Mouse (Mus musculus) spleen, adult 2 months (tissue): ENCODE results near the gene Tbck. TPM values are rescaled to one million over a fixed set of nuclear protein-coding genes. Genes with fewer than 3 reads are reported as not detected.

Experiments used
- DNase-seq, 2 experiments: peaks; one replicate each; pipeline versions ENCODE4 v3.0.0 to v3.0.0-alpha.2; 2012 to 2021; ENCODE audit warnings: low spot score in 2 of 2, low read depth in 1 of 2
- H3K27ac ChIP-seq: fragments of 200-500 bp; 2 replicates; pipeline ENCODE4 v1.5.1; 2012; ENCODE audit warnings: low read length, inconsistent platforms; ENCODE audit not compliant: insufficient read depth
- H3K27me3 ChIP-seq: fragments of 200-500 bp; 2 replicates; pipeline ENCODE4 v1.6.1; 2012; ENCODE audit warnings: mild to moderate bottlenecking, moderate library complexity, low read length, inconsistent platforms; ENCODE audit not compliant: control insufficient read depth, insufficient read depth
- H3K36me3 ChIP-seq: fragments of 200-500 bp; 2 replicates; pipeline ENCODE4 v1.6.1; 2012; ENCODE audit warnings: mild to moderate bottlenecking, low read length, inconsistent platforms; ENCODE audit not compliant: control insufficient read depth, insufficient read depth
- H3K4me1 ChIP-seq: fragments of 200-500 bp; 2 replicates; pipeline ENCODE4 v1.6.1; 2011; ENCODE audit warnings: inconsistent platforms; ENCODE audit not compliant: control insufficient read depth, insufficient read depth, insufficient read length
- H3K4me3 ChIP-seq: fragments of 200-500 bp; 2 replicates; pipeline ENCODE4 v1.5.1; 2011; ENCODE audit warnings: mild to moderate bottlenecking, inconsistent platforms; ENCODE audit not compliant: insufficient read depth, insufficient read length; ENCODE audit errors: extremely low read depth
- CTCF ChIP-seq: fragments of 200-500 bp; IDR thresholded peaks from 2 replicates; pipeline ENCODE4 v1.5.1; 2011; ENCODE audit warnings: mild to moderate bottlenecking, inconsistent platforms; ENCODE audit not compliant: insufficient read depth, insufficient read length, insufficient replicate concordance; ENCODE audit errors: extremely low read depth
- POLR2A ChIP-seq: fragments of 200-500 bp; IDR thresholded peaks from 2 replicates; pipeline ENCODE4 v1.6.1; 2011; ENCODE audit warnings: low read depth, low read length, inconsistent platforms
- WGBS: fragments of 180-500 bp; shearing (Covaris S2); methylation state at CpG from one replicate; pipeline ENCODE4 v1.1.7; 2018; 5-methylcytosine and 5-hydroxymethylcytosine counted together
- polyA plus RNA-seq: library from polyadenylated mRNA; depleted of rRNA; stranded (reverse); fragments of >200 nt; gene quantifications from 2 replicates; pipeline ENCODE4 v1.2.3, GENCODE M21; 2012; rRNA removed

Gene Tbck
- polyA plus RNA-seq, 1 experiment, result 2.8 TPM

- Histone ChIP-seq H3K27ac (no peak overlapping the region), H3K4me3 (no peak overlapping the region), H3K4me1 (no peaks in the 10 kb centered on the region), H3K36me3 (no peaks in the 10 kb centered on the region), H3K27me3 (no peaks in the 10 kb centered on the region)
- TF ChIP-seq CTCF, result no peak
- TF ChIP-seq POLR2A, result no peak
- no peak for DNase-seq
- 85% methylated on average over 10 of the region's 10 CpGs for WGBS
These were observed 193.2 kb downstream of the Tbck start for GRCm38 (mm10) chr3:132876933-132877676.

- no peaks in the 10 kb centered on the region for H3K36me3 ChIP-seq
- no peak overlapping the region for H3K27ac ChIP-seq
- no peaks in the 10 kb centered on the region for H3K27me3 ChIP-seq
- TF ChIP-seq CTCF (no peak), POLR2A (no peak)
- H3K4me1 ChIP-seq, result no peaks in the 10 kb centered on the region
- 89% methylated on average over 3 of the region's 3 CpGs for WGBS
- H3K4me3 ChIP-seq, result no peak overlapping the region
- DNase-seq, result no peak
These were observed 196.4 kb downstream of the Tbck start for GRCm38 (mm10) chr3:132880361-132880760.

- Histone ChIP-seq H3K27ac (no peak overlapping the region), H3K36me3 (no peaks in the 10 kb centered on the region), H3K4me3 (no peak overlapping the region), H3K4me1 (no peaks in the 10 kb centered on the region), H3K27me3 (no peaks in the 10 kb centered on the region)
- DNase-seq, result no peak
- TF ChIP-seq CTCF (no peak), POLR2A (no peak)
- 93% methylated on average over 9 of the region's 9 CpGs for WGBS
These were observed 196.9 kb downstream of the Tbck start for GRCm38 (mm10) chr3:132880826-132881225.

GRCm38 (mm10) chr3:132883256-132883655, 199.3 kb downstream of the Tbck start:
- H3K4me3 ChIP-seq, result no peak overlapping the region
- H3K27me3 ChIP-seq, result no peaks in the 10 kb centered on the region
- no peaks in the 10 kb centered on the region for H3K4me1 ChIP-seq
- no peak overlapping the region for H3K27ac ChIP-seq
- 92% methylated on average over 9 of the region's 9 CpGs for WGBS
- TF ChIP-seq CTCF, result no peak
- no peak for TF ChIP-seq POLR2A
- no peaks in the 10 kb centered on the region for H3K36me3 ChIP-seq
- no peak for DNase-seq

- H3K27me3 ChIP-seq, result no peaks in the 10 kb centered on the region
- no peaks in the 10 kb centered on the region for H3K4me1 ChIP-seq
- 95% methylated on average over 10 of the region's 10 CpGs for WGBS
- H3K4me3 ChIP-seq, result no peak overlapping the region
- TF ChIP-seq POLR2A, result no peak
- TF ChIP-seq CTCF, result no peak
- H3K36me3 ChIP-seq, result no peaks in the 10 kb centered on the region
- H3K27ac ChIP-seq, result no peak overlapping the region
- no peak for DNase-seq
These were observed 200.5 kb downstream of the Tbck start for GRCm38 (mm10) chr3:132884459-132884858.

GRCm38 (mm10) chr3:132886419-132887050, 202.6 kb downstream of the Tbck start:
- no peaks in the 10 kb centered on the region for H3K27me3 ChIP-seq

GRCm38 (mm10) chr3:132887074-132887848, 203.3 kb downstream of the Tbck start:
- no peak overlapping the region for H3K27ac ChIP-seq
- no peaks in the 10 kb centered on the region for H3K4me1 ChIP-seq
- H3K27me3 ChIP-seq, result no peaks in the 10 kb centered on the region
- no peak overlapping the region for H3K4me3 ChIP-seq
- 69% methylated on average over 16 of the region's 16 CpGs for WGBS
- DNase-seq, result no peak
- no peaks in the 10 kb centered on the region for H3K36me3 ChIP-seq
- TF ChIP-seq CTCF, result no peak

More at GRCm38 (mm10) chr3:132886419-132887050, 202.6 kb downstream of the Tbck start:
- WGBS, result 26% methylated on average over 6 of the region's 6 CpGs
- Histone ChIP-seq H3K4me1 (no peaks in the 10 kb centered on the region), H3K27ac (no peak overlapping the region), H3K36me3 (no peaks in the 10 kb centered on the region), H3K4me3 (no peak overlapping the region)
- no peak for DNase-seq
- TF ChIP-seq POLR2A (no peak), CTCF (no peak)

Other genes starting within 250 kb of the Tbck start
- not detected in 2 replicates for gene Gimd1, start 54.3 kb upstream of the Tbck start, polyA plus RNA-seq
- 6.5 and 7.0 TPM in 2 replicates for gene Aimp1, start 226 bp downstream of the Tbck start, polyA plus RNA-seq